Mouse (Mus musculus) heart, postnatal 0 days (tissue): ENCODE measurements around the gene Acacb. TPM values are rescaled to one million over a fixed set of nuclear protein-coding genes. Genes with fewer than 3 reads are reported as not detected.
A peak's percentile ranks its signal among the peaks of the same experiment; 100 is the strongest.

Experiments
- ATAC-seq: fragments of 200-750 bp; cut with Nextera tagmentation; 2 replicates; pipeline ENCODE4 v1.8.0; 2017; ENCODE audit warnings: low read depth, moderate number of reproducible peaks, moderate library complexity; ENCODE audit not compliant: insufficient read depth
- DNase-seq: peaks from one replicate; pipeline ENCODE4 v3.0.0-alpha.2; 2016; ENCODE audit warnings: low spot score
- H3K27ac ChIP-seq: fragments of 300-500 bp; sonication (generic); 2 replicates; pipeline ENCODE4 v1.5.1; 2014; ENCODE audit warnings: low read depth, mild to moderate bottlenecking
- H3K27me3 ChIP-seq: fragments of 300-500 bp; sonication (generic); 2 replicates; pipeline ENCODE4 v1.6.1; 2014; ENCODE audit warnings: low read length, mixed read lengths; ENCODE audit not compliant: control insufficient read depth, insufficient read depth
- H3K36me3 ChIP-seq: fragments of 300-500 bp; sonication (generic); replicated peaks from 2 replicates; pipeline ENCODE4 v1.6.1; 2014; ENCODE audit warnings: low read length, mixed read lengths; ENCODE audit not compliant: control insufficient read depth, insufficient read depth
- H3K4me1 ChIP-seq: fragments of 300-500 bp; sonication (generic); 2 replicates; pipeline ENCODE4 v1.6.1; 2014; ENCODE audit warnings: antibody characterized with exemption; ENCODE audit not compliant: control insufficient read depth, insufficient read depth
- H3K4me2 ChIP-seq: fragments of 300-500 bp; sonication (generic); 2 replicates; pipeline ENCODE4 v1.6.1; 2014; ENCODE audit warnings: low read depth, mild to moderate bottlenecking, low read length, moderate library complexity
- H3K4me3 ChIP-seq: fragments of 300-500 bp; sonication (generic); 2 replicates; pipeline ENCODE4 v1.5.1; 2014; ENCODE audit warnings: low read depth, low read length
- H3K9ac ChIP-seq: fragments of 300-500 bp; sonication (generic); replicated peaks from 2 replicates; pipeline ENCODE4 v1.6.1; 2014; ENCODE audit warnings: low read depth, low read length, mixed read lengths
- H3K9me3 ChIP-seq: fragments of 300-500 bp; sonication (generic); replicated peaks from 2 replicates; pipeline ENCODE4 v1.6.1; 2016; ENCODE audit warnings: low read length; ENCODE audit not compliant: control insufficient read depth
- CTCF ChIP-seq: IDR thresholded peaks from 2 replicates; pipeline ENCODE4 v1.5.1; 2016; ENCODE audit warnings: antibody characterized with exemption, control low read depth, low read depth
- EP300 ChIP-seq: IDR thresholded peaks from 2 replicates; pipeline ENCODE4 v1.6.1; 2016; ENCODE audit warnings: antibody characterized with exemption, low read depth
- WGBS: fragments of 180-500 bp; shearing (Covaris S2); extraction: QIAGEN DNeasy Blood & Tissue Kit; methylation state at CpG from one replicate; pipeline ENCODE4 v1.1.7; 2014; 5-methylcytosine and 5-hydroxymethylcytosine counted together
- polyA plus RNA-seq: library from polyadenylated mRNA; unstranded; fragments of >200 nt; fragmentation: Nextera tagmentation; extraction: Ambion mirVana; gene quantifications from 2 replicates; pipeline ENCODE4 v1.2.1, GENCODE M21; 2015
- total RNA-seq: library from RNA; depleted of rRNA; stranded (reverse); fragments of >200 nt; gene quantifications from 2 replicates; pipeline ENCODE4 v1.2.3, GENCODE M21; 2014; ENCODE audit warnings: low replicate concordance

Acacb gene
- total and polyA plus RNA-seq, 2 experiments from 2014 or later = 17.5 to 70.1 TPM

DNA sequence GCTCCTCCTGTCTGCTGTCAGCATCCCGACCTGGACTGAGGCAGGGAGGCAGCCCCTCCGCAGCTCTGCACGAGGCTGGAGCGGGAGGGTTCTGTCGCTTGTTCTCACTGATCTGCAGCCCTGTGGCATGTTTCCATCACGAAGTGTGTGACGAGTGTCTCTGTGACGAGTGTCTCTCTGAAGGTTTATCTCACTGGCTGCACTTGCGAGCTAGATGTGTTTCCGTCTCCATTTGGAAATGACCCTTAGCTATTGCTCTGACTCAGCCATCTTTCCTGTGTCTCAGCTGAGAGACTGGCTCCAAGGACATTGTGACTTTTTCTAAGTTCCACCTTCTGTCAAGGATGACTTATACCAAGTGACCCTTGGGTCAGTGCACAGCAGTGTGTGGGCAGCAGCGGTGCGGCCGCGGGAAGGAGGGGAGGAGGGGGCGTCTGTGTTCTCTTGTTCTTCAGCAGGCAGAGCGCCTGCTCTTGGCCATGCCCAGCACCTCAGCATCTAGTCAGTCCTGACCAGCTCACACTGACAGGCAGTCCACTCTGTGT is 39.9 kb upstream of the Acacb start:
- WGBS = 65% methylated on average over 16 of the region's 16 CpGs
- Histone ChIP-seq H3K9ac (no peak overlapping the region), H3K27ac (no peak overlapping the region), H3K4me2 (no peak overlapping the region), H3K27me3 (no peaks in the 10 kb centered on the region), H3K4me1 (no peaks in the 10 kb centered on the region), H3K4me3 (no peak overlapping the region), H3K9me3 (peaks cover 6% of the 10 kb centered on the region; the same call in 1 of the 2 replicates), H3K36me3 (peaks cover 62% of the 10 kb centered on the region)
- ATAC-seq (no peak), DNase-seq (no peak)
- TF ChIP-seq CTCF = no peak

DNA sequence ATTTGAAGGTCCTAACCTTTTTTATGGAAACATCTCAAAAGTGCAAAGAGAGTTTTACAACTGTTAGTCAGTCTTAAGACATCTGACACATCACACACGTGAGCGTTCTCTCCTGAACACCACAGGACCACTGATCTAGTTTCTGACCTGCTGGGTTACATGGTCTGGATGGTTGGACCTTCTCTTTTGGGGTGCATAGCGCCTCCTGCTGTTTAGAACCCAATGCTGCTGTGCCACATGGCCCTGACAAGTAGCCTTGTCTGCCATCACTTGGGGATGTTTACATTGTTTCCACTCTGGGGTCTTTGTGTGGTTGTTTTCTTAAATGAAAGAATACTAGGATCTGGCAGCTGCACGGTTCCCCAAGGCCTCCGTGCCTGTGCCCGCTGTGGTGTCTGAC is 33.0 kb upstream of the Acacb start:
- DNase-seq = no peak
- H3K27ac ChIP-seq = no peak overlapping the region
- H3K4me2 ChIP-seq = no peak overlapping the region
- ATAC-seq = no peak
- H3K36me3 ChIP-seq = peaks cover 71% of the 10 kb centered on the region
- WGBS = 78% methylated on average over 6 of the region's 6 CpGs
- H3K4me3 ChIP-seq = no peak overlapping the region
- no peaks in the 10 kb centered on the region for H3K4me1 ChIP-seq
- no peaks in the 10 kb centered on the region for H3K27me3 ChIP-seq
- TF ChIP-seq CTCF (0 out of 2 replicates have a peak, but pooled peaks have one; percentile 8), EP300 (no peak)
- H3K9me3 ChIP-seq = peaks cover 6% of the 10 kb centered on the region; the same call in 1 of the 2 replicates
- H3K9ac ChIP-seq = no peak overlapping the region

DNA sequence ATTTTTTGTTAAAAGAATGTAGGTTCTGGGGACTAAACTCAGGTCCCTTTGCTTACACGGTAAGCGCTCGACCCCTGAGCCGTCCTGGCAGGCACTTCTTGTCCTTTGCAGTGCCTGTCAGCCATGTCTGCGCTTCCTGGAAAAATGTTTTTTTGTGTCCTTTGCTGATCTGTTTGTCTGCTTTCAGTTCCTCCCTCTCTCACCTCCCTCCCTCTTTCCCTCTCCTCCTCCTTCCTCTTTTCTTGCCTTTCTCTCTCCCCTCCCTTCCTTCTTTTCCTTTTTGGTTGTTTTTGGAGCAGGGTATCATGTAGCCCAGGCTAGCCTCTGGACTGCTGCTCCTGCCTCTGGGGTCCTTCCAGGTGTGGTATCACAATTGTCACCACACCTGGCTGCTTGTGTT is 31.3 kb upstream of the Acacb start:
- no peaks in the 10 kb centered on the region for H3K9me3 ChIP-seq
- H3K9ac ChIP-seq = no peak overlapping the region
- H3K36me3 ChIP-seq = peaks cover 70% of the 10 kb centered on the region
- ATAC-seq (no peak), DNase-seq (no peak)
- H3K27me3 ChIP-seq = no peaks in the 10 kb centered on the region
- no peak overlapping the region for H3K4me3 ChIP-seq
- H3K27ac ChIP-seq = no peak overlapping the region
- no peaks in the 10 kb centered on the region for H3K4me1 ChIP-seq
- H3K4me2 ChIP-seq = no peak overlapping the region
- 80% methylated on average over 5 of the region's 5 CpGs for WGBS
- TF ChIP-seq CTCF (no peak), EP300 (no peak)

GRCm38 (mm10) chr5:114116586-114116985 is 29.7 kb upstream of the Acacb start:
- H3K4me1 ChIP-seq = no peaks in the 10 kb centered on the region
- H3K9me3 ChIP-seq = no peaks in the 10 kb centered on the region
- no peaks in the 10 kb centered on the region for H3K27me3 ChIP-seq
- ATAC-seq (no peak), DNase-seq (no peak)
- TF ChIP-seq CTCF = no peak
- TF ChIP-seq EP300 = no peak
- WGBS = 81% methylated on average over 7 of the region's 7 CpGs
- no peak overlapping the region for H3K4me2 ChIP-seq
- no peak overlapping the region for H3K4me3 ChIP-seq
- H3K36me3 ChIP-seq = peaks cover 71% of the 10 kb centered on the region
- no peak overlapping the region for H3K27ac ChIP-seq
- no peak overlapping the region for H3K9ac ChIP-seq

- Histone ChIP-seq H3K9ac (no peak overlapping the region), H3K9me3 (no peaks in the 10 kb centered on the region), H3K27me3 (no peaks in the 10 kb centered on the region), H3K36me3 (peaks cover 75% of the 10 kb centered on the region), H3K4me2 (no peak overlapping the region), H3K4me3 (no peak overlapping the region), H3K4me1 (no peaks in the 10 kb centered on the region), H3K27ac (no peak overlapping the region)
- WGBS = 84% methylated on average over 4 of the region's 4 CpGs
- TF ChIP-seq EP300 (no peak), CTCF (no peak)
- DNase-seq (no peak), ATAC-seq (no peak)
Observed at GRCm38 (mm10) chr5:114119806-114120205, 26.5 kb upstream of the Acacb start.

GRCm38 (mm10) chr5:114126008-114126407 is 20.3 kb upstream of the Acacb start:
- Histone ChIP-seq H3K9ac (no peak overlapping the region), H3K27me3 (no peaks in the 10 kb centered on the region), H3K4me2 (no peak overlapping the region), H3K9me3 (no peaks in the 10 kb centered on the region), H3K27ac (no peak overlapping the region), H3K4me3 (no peak overlapping the region), H3K36me3 (peaks cover 33% of the 10 kb centered on the region), H3K4me1 (no peaks in the 10 kb centered on the region)
- 90% methylated on average over 3 of the region's 3 CpGs for WGBS
- no peak for DNase-seq
- ATAC-seq = no peak
- no peak for TF ChIP-seq EP300
- TF ChIP-seq CTCF = no peak
